Mouse (Mus musculus) hindbrain, embryonic 14.5 days (tissue): ENCODE results near the gene Pcnx3. TPM values are rescaled to one million over a fixed set of nuclear protein-coding genes. Genes with fewer than 3 reads are reported as not detected.

Experiments
- ATAC-seq: fragments of 200-750 bp; cut with Nextera tagmentation; 2 replicates; pipeline ENCODE4 v1.8.0; 2017; ENCODE audit warnings: moderate number of reproducible peaks, mild to moderate bottlenecking, moderate TSS enrichment, moderate library complexity; ENCODE audit not compliant: low FRiP score
- DNase-seq: peaks from one replicate; pipeline ENCODE4 v3.0.0-alpha.2; 2015; ENCODE audit warnings: low spot score
- H3K27ac ChIP-seq: fragments of 300-500 bp; sonication (generic); 2 replicates; pipeline ENCODE4 v1.5.1; 2014; ENCODE audit warnings: mild to moderate bottlenecking, moderate library complexity
- H3K27me3 ChIP-seq: fragments of 300-500 bp; sonication (generic); 2 replicates; pipeline ENCODE4 v1.6.1; 2014; ENCODE audit warnings: mild to moderate bottlenecking, low read length, mixed read lengths; ENCODE audit not compliant: control insufficient read depth, insufficient read depth
- H3K36me3 ChIP-seq: fragments of 300-500 bp; sonication (generic); replicated peaks from 2 replicates; pipeline ENCODE4 v1.6.1; 2014; ENCODE audit not compliant: control insufficient read depth, insufficient read depth
- H3K4me1 ChIP-seq: fragments of 300-500 bp; sonication (generic); replicated peaks from 2 replicates; pipeline ENCODE4 v1.6.1; 2014; ENCODE audit warnings: antibody characterized with exemption, low read length, mixed read lengths; ENCODE audit not compliant: control insufficient read depth, insufficient read depth
- H3K4me2 ChIP-seq: fragments of 300-500 bp; sonication (generic); replicated peaks from 2 replicates; pipeline ENCODE4 v1.6.1; 2014; ENCODE audit warnings: mild to moderate bottlenecking, moderate library complexity
- H3K4me3 ChIP-seq: fragments of 300-500 bp; sonication (generic); replicated peaks from 2 replicates; pipeline ENCODE4 v1.5.1; 2014; ENCODE audit warnings: mild to moderate bottlenecking, low read length
- H3K9ac ChIP-seq: fragments of 300-500 bp; sonication (generic); 2 replicates; pipeline ENCODE4 v1.6.1; 2014
- H3K9me3 ChIP-seq: fragments of 300-500 bp; sonication (generic); 2 replicates; pipeline ENCODE4 v1.6.1; 2016; ENCODE audit warnings: low read length; ENCODE audit not compliant: control insufficient read depth
- WGBS: fragments of 180-500 bp; shearing (Covaris S2); extraction: QIAGEN DNeasy Blood & Tissue Kit; methylation state at CpG from one replicate; pipeline ENCODE4 v1.1.7; 2014; 5-methylcytosine and 5-hydroxymethylcytosine counted together
- microRNA-seq: library from miRNA; unstranded; fragments of <30 nt; microRNA quantifications from one replicate; pipeline ENCODE4, GENCODE M21; 2016
- polyA plus RNA-seq: library from polyadenylated mRNA; unstranded; fragments of >200 nt; fragmentation: Nextera tagmentation; extraction: Ambion mirVana; gene quantifications from 2 replicates; pipeline ENCODE4 v1.2.1, GENCODE M21; 2014

The Pcnx3 gene
- polyA plus RNA-seq, 1 experiment from 2014 or later = 32.1 TPM

DNA sequence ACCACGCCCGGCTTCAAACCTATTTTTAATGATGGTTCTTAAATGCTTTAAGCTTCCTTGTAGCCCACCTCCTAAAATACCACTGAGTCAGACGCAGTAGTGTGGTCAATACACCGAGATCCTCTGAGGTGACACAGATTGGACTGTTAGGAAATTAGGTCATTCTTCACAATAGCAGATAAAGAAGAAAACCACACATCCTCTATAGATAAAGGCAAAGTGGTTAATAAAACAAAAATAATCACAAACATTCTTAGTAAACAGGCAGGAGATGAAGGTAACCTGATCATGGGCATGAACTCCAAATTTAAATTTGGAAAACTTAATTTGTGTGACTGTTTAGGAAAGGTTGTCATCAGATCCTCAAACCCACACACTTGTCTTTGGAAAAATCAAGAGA lies 68.7 kb downstream of the Pcnx3 start:
- Histone ChIP-seq H3K9ac (no peak overlapping the region), H3K27ac (no peak overlapping the region), H3K4me3 (no peak overlapping the region), H3K4me2 (no peak overlapping the region), H3K9me3 (no peaks in the 10 kb centered on the region), H3K4me1 (no peaks in the 10 kb centered on the region), H3K27me3 (0 out of 2 replicates have a peak, but pooled peaks cover 4% of the 10 kb centered on the region), H3K36me3 (no peaks in the 10 kb centered on the region)
- 89% methylated on average over 4 of the region's 4 CpGs for WGBS
- no peak for ATAC-seq
- no peak for DNase-seq

GRCm38 (mm10) chr19:5614953-5615352 lies 73.8 kb downstream of the Pcnx3 start:
- no peaks in the 10 kb centered on the region for H3K36me3 ChIP-seq
- no peak overlapping the region for H3K4me2 ChIP-seq
- H3K9me3 ChIP-seq = no peaks in the 10 kb centered on the region
- H3K27ac ChIP-seq = no peak overlapping the region
- H3K9ac ChIP-seq = no peak overlapping the region
- 77% methylated on average over 2 of the region's 2 CpGs for WGBS
- DNase-seq = no peak
- H3K4me1 ChIP-seq = peaks cover 10% of the 10 kb centered on the region
- no peak for ATAC-seq
- 0 out of 2 replicates have a peak, but pooled peaks cover 4% of the 10 kb centered on the region for H3K27me3 ChIP-seq
- no peak overlapping the region for H3K4me3 ChIP-seq

Small RNAs within 50 kb of the gene (microRNA-seq; reads per million reads assigned to microRNA genes)
- gene Mir6987 = not detected

Other genes starting within 250 kb of the Pcnx3 start
- not detected in 2 replicates for gene Fosl1, start 241.4 kb downstream of the Pcnx3 start, polyA plus RNA-seq
- 10.4 and 10.9 TPM in 2 replicates for gene Ccdc85b, start 231.0 kb downstream of the Pcnx3 start, polyA plus RNA-seq
- 145 and 151 TPM in 2 replicates for gene Fibp, start 228.3 kb downstream of the Pcnx3 start, polyA plus RNA-seq
- 4.2 and 5.4 TPM in 2 replicates for gene Ctsw, start 220.4 kb downstream of the Pcnx3 start, polyA plus RNA-seq
- gene Efemp2, start 215.0 kb downstream of the Pcnx3 start, polyA plus RNA-seq = 37.8 and 41.1 TPM in 2 replicates
- gene Mus81, start 200.5 kb downstream of the Pcnx3 start, polyA plus RNA-seq = 40.0 and 41.7 TPM in 2 replicates
- gene Cfl1, start 198.5 kb downstream of the Pcnx3 start, polyA plus RNA-seq = 3,620 and 3,763 TPM in 2 replicates
- gene 1700020D05Rik, start 185.1 kb downstream of the Pcnx3 start, polyA plus RNA-seq = 0.21 and 0.58 TPM in 2 replicates
- gene Snx32, start 178.4 kb downstream of the Pcnx3 start, polyA plus RNA-seq = 87.1 and 96.5 TPM in 2 replicates
- gene Ovol1, start 128.3 kb downstream of the Pcnx3 start, polyA plus RNA-seq = 0.07 and 0.15 TPM in 2 replicates
- gene Ap5b1, start 120.9 kb downstream of the Pcnx3 start, polyA plus RNA-seq = 3.8 and 4.0 TPM in 2 replicates
- 55.1 and 55.3 TPM in 2 replicates for gene Rnaseh2c, start 87.0 kb downstream of the Pcnx3 start, polyA plus RNA-seq
- 38.4 and 41.0 TPM in 2 replicates for gene Kat5, start 78.7 kb downstream of the Pcnx3 start, polyA plus RNA-seq
- gene Rela, start 51.4 kb downstream of the Pcnx3 start, polyA plus RNA-seq = 30.2 and 31.0 TPM in 2 replicates
- gene Sipa1, start 25.2 kb downstream of the Pcnx3 start, polyA plus RNA-seq = 12.7 and 16.2 TPM in 2 replicates
- gene Map3k11, start 166 bp downstream of the Pcnx3 start, polyA plus RNA-seq = 11.4 and 11.5 TPM in 2 replicates
- 0.36 TPM in 1 of 2 replicates, not detected in the other for gene Kcnk7, start 15.5 kb upstream of the Pcnx3 start, polyA plus RNA-seq
- gene Ehbp1l1, start 37.4 kb upstream of the Pcnx3 start, polyA plus RNA-seq = 9.2 and 12.5 TPM in 2 replicates
- gene Fam89b, start 40.7 kb upstream of the Pcnx3 start, polyA plus RNA-seq = 140 and 144 TPM in 2 replicates
- 13.8 and 15.8 TPM in 2 replicates for gene Ltbp3, start 52.0 kb upstream of the Pcnx3 start, polyA plus RNA-seq
- 73.5 and 76.7 TPM in 2 replicates for gene Scyl1, start 82.5 kb upstream of the Pcnx3 start, polyA plus RNA-seq
- gene Frmd8, start 186.4 kb upstream of the Pcnx3 start, polyA plus RNA-seq = 11.3 and 13.1 TPM in 2 replicates
- 1.5 and 2.5 TPM in 2 replicates for gene Slc25a45, start 188.9 kb upstream of the Pcnx3 start, polyA plus RNA-seq
- gene Tigd3, start 205.2 kb upstream of the Pcnx3 start, polyA plus RNA-seq = 6.1 and 9.4 TPM in 2 replicates
- gene Dpf2, start 224.1 kb upstream of the Pcnx3 start, polyA plus RNA-seq = 88.2 and 94.7 TPM in 2 replicates
- gene Cdc42ep2, start 235.9 kb upstream of the Pcnx3 start, polyA plus RNA-seq = 16.9 and 18.5 TPM in 2 replicates